In the genomic region with DNA sequence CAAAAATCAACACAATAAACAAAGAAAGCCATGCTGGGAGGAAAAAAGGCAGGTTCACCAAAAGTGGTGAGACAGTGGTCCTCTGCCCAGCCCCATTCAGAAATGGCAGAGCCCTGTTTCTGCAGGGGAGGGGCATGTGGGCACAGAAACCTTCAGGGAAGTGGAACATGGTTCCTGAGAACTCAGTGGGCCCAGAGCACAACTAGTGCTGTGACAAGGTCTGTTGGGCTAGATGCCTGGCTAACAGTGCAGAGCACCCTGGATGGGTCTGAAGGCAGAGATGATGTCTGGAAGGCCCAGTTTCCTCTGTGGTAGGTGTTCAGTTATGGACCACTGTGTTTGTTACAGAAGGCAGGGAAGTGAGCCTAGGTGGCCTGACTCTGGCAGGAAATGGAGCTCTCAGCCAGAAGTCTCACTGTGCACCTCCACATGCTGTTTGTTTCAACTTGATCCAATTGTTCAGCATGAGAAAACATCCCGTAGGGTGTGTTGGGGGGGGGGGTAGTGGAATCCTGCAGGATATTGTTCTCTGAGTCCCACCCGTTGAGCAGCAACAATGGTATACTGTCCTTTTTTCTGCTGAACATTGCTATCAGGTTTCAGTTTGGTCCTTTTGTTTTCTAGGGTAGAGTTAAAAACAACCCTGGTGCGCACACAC, we compare ENCODE assay signal across 8 mouse cellular contexts.
DNase-seq lines count a peak whose midpoint lies in the region; ATAC-seq lines count a peak whose summit lies in the region.

No protein-coding gene starts in this region.

- H3K27ac ChIP-seq in kidney, embryonic 14.5 days (ENCODE audit: low read depth, low read length), result peak overlapping the region; percentile 12; the same call in 1 of the 2 replicates
- peak overlapping the region; percentile 81 for H3K27ac ChIP-seq in forebrain, embryonic 15.5 days (replicated peaks)
- peak overlapping the region; percentile 87 for H3K27ac ChIP-seq in midbrain, embryonic 12.5 days (replicated peaks)

- no peak overlapping the region for H3K4me3 ChIP-seq in kidney, embryonic 14.5 days (ENCODE audit: low read length)
- H3K4me3 ChIP-seq in forebrain, embryonic 15.5 days, result no peak overlapping the region
- H3K4me3 ChIP-seq in midbrain, embryonic 12.5 days, result no peak overlapping the region

- DNase-seq in kidney, adult 11 months, result no peak
- DNase-seq in WW6 (ENCODE audit: low read depth, low spot score), result peak; percentile 64
- DNase-seq in frontal cortex, postnatal 25 days (ENCODE audit: low spot score in 2 of 2), result no peak
- no peak for DNase-seq in adrenal gland, postnatal 10 days
- DNase-seq in right cerebral cortex, adult 2 months (ENCODE audit: low spot score in 2 of 2), result no peak

- peaks cover 17% of the 10 kb centered on the region for H3K4me1 ChIP-seq in kidney, embryonic 14.5 days (ENCODE audit: control insufficient read depth, insufficient read depth, low read length)
- peaks cover 34% of the 10 kb centered on the region for H3K4me1 ChIP-seq in forebrain, embryonic 15.5 days
- H3K4me1 ChIP-seq in midbrain, embryonic 12.5 days, result peaks cover 40% of the 10 kb centered on the region

- H3K27me3 ChIP-seq in kidney, embryonic 14.5 days (ENCODE audit: control insufficient read depth, insufficient read depth, low read length), result no peaks in the 10 kb centered on the region
- H3K27me3 ChIP-seq in forebrain, embryonic 15.5 days, result no peaks in the 10 kb centered on the region
- no peaks in the 10 kb centered on the region for H3K27me3 ChIP-seq in midbrain, embryonic 12.5 days

- H3K4me2 ChIP-seq in kidney, embryonic 14.5 days (replicated peaks; ENCODE audit: low read depth, low read length), result no peak overlapping the region
- no peak overlapping the region for H3K4me2 ChIP-seq in forebrain, embryonic 15.5 days (replicated peaks)
- no peak overlapping the region for H3K4me2 ChIP-seq in midbrain, embryonic 12.5 days (replicated peaks)

- WGBS in kidney, embryonic 14.5 days, result 32% methylated on average over 3 of the region's 3 CpGs
- 23% methylated on average over 3 of the region's 3 CpGs for WGBS in forebrain, embryonic 15.5 days
- 3% methylated on average over 3 of the region's 3 CpGs for whole genome bisulfite sequencing in midbrain, embryonic 12.5 days

- no peaks in the 10 kb centered on the region for H3K9me3 ChIP-seq in kidney, embryonic 14.5 days (ENCODE audit: control insufficient read depth, low read length)
- H3K9me3 ChIP-seq in forebrain, embryonic 15.5 days, result no peaks in the 10 kb centered on the region
- no peaks in the 10 kb centered on the region for H3K9me3 ChIP-seq in midbrain, embryonic 12.5 days

- ATAC-seq in kidney, embryonic 14.5 days (ENCODE audit: low FRiP score, low TSS enrichment), result no peak
- peak; percentile 21 for ATAC-seq in forebrain, embryonic 15.5 days (replicated peaks)
- ATAC-seq in midbrain, embryonic 12.5 days (ENCODE audit: low FRiP score, low read depth), result peak; percentile 23

- H3K9ac ChIP-seq in kidney, embryonic 14.5 days (ENCODE audit: low read depth, low read length), result no peak overlapping the region
- no peak overlapping the region for H3K9ac ChIP-seq in forebrain, embryonic 15.5 days (replicated peaks)
- no peak overlapping the region for H3K9ac ChIP-seq in midbrain, embryonic 12.5 days (replicated peaks)

- H3K36me3 ChIP-seq in kidney, embryonic 14.5 days (ENCODE audit: control insufficient read depth, insufficient read depth, low read length), result no peaks in the 10 kb centered on the region
- no peaks in the 10 kb centered on the region for H3K36me3 ChIP-seq in forebrain, embryonic 15.5 days
- H3K36me3 ChIP-seq in midbrain, embryonic 12.5 days, result no peaks in the 10 kb centered on the region

Comparison
In these comparisons a context has a peak if more than half of its experiments do, and no peak if none do; other contexts are left out.
1. H3K27ac ChIP-seq: peak in every context shown above with its lines; median percentile 87 in midbrain, embryonic 12.5 days; 81 in forebrain, embryonic 15.5 days; 12 in kidney, embryonic 14.5 days.